Mouse (Mus musculus) thymus, postnatal 36 days (tissue): ENCODE results near the gene Jam3.

Experiments
- DNase-seq, 2 experiments: peaks; one replicate each; pipeline ENCODE4 v3.0.0; 2022; ENCODE audit warnings: mixed read lengths in 2 of 2

The Jam3 gene

GRCm38 (mm10) chr9:27154763-27155530 is at the start of gene Jam3:
TSS of gene Jam3 (minus strand) at chr9:27155421.
- DNase-seq, result peak; percentile 27 to 45

GRCm38 (mm10) chr9:27204201-27204600 is 49.0 kb upstream of the Jam3 start:
- no peak for DNase-seq

- no peak for DNase-seq
Observed at GRCm38 (mm10) chr9:27203134-27203533, 47.9 kb upstream of the Jam3 start.

GRCm38 (mm10) chr9:27201472-27202219 is 46.4 kb upstream of the Jam3 start:
- no peak for DNase-seq

- DNase-seq, result no peak
Observed at GRCm38 (mm10) chr9:27193592-27194080, 38.4 kb upstream of the Jam3 start.

GRCm38 (mm10) chr9:27192761-27193591 is 37.8 kb upstream of the Jam3 start:
- no peak for DNase-seq

- DNase-seq, result peak; percentile 41 to 54
Observed at GRCm38 (mm10) chr9:27192001-27192760, 37.0 kb upstream of the Jam3 start.

- no peak for DNase-seq
Observed at GRCm38 (mm10) chr9:27191501-27191981, 36.3 kb upstream of the Jam3 start.

GRCm38 (mm10) chr9:27190461-27190860 is 35.2 kb upstream of the Jam3 start:
- DNase-seq, result no peak

GRCm38 (mm10) chr9:27189306-27189705 is 34.1 kb upstream of the Jam3 start:
- DNase-seq, result no peak

GRCm38 (mm10) chr9:27188677-27189241 is 33.5 kb upstream of the Jam3 start:
- DNase-seq, result no peak

- DNase-seq, result no peak
Observed at GRCm38 (mm10) chr9:27185820-27186219, 30.6 kb upstream of the Jam3 start.

- DNase-seq, result no peak
Observed at GRCm38 (mm10) chr9:27182087-27182486, 26.9 kb upstream of the Jam3 start.

- DNase-seq, result no peak
Observed at GRCm38 (mm10) chr9:27180492-27180891, 25.3 kb upstream of the Jam3 start.

GRCm38 (mm10) chr9:27178935-27179334 is 23.7 kb upstream of the Jam3 start:
- DNase-seq, result no peak

GRCm38 (mm10) chr9:27176154-27176553 is 20.9 kb upstream of the Jam3 start:
- no peak for DNase-seq

- DNase-seq, result no peak
Observed at GRCm38 (mm10) chr9:27175682-27176081, 20.5 kb upstream of the Jam3 start.

- no peak for DNase-seq
Observed at GRCm38 (mm10) chr9:27175241-27175640, 20.0 kb upstream of the Jam3 start.

GRCm38 (mm10) chr9:27174079-27174478 is 18.9 kb upstream of the Jam3 start:
- no peak for DNase-seq

GRCm38 (mm10) chr9:27173646-27174045 is 18.4 kb upstream of the Jam3 start:
- DNase-seq, result no peak

- no peak for DNase-seq
Observed at GRCm38 (mm10) chr9:27172839-27173238, 17.6 kb upstream of the Jam3 start.

- DNase-seq, result no peak
Observed at GRCm38 (mm10) chr9:27170726-27171125, 15.5 kb upstream of the Jam3 start.
